Mouse (Mus musculus): ENCODE measurements around the gene Dgki. TPM values are rescaled to one million over a fixed set of nuclear protein-coding genes. Genes with fewer than 3 reads are reported as not detected.

Dgki gene
- polyA plus RNA-seq, 1 experiment = not detected

- TF ChIP-seq GATA1 (IDR thresholded peaks at IDR 0.05; ENCODE audit: low read length) = no peak
Measured at GRCm38 (mm10) chr6:37268589-37268988, 31.4 kb downstream of the Dgki start.

DNA sequence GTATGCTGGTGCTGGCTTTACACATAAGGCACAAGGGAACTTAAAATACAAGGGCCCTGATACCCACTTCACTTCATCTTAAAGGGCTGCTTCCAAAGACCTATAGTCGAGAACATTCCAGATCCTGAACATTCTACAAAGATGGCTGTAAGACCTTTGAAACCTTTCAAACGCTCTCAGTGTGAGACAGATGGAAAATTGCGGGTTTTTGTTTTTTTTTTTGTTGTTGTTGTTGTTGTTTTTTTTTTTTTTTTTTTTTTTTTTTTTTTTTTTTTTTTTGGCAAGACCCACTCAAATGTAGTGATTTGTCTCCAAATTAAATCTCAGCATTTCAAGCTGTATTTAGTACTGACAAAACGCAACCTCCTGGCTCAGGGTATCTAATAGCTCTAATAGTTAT, 32.0 kb downstream of the Dgki start:
- TF ChIP-seq GATA1 (IDR thresholded peaks at IDR 0.05; ENCODE audit: low read length) = no peak

DNA sequence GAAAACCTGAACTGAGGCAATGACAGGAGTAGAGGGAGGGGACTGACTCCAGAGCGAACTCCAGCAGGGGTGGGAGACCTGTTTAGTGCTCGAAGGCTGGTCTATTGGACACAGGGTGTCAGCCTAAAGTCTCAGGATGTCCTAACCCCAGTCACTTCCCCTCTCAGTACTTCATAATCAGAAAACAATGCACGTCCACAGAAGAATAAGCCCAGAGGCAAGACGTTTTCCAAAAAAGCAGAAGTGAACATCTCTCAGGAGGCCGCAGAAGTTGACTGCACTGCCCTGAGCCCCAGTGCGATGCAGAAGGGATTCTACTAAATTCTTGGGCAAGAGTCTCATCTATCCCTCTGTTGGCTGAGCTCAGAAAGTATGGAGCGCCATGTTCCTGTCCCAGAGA, 37.5 kb downstream of the Dgki start:
- no peak for TF ChIP-seq GATA1 (IDR thresholded peaks at IDR 0.05; ENCODE audit: low read length)

DNA sequence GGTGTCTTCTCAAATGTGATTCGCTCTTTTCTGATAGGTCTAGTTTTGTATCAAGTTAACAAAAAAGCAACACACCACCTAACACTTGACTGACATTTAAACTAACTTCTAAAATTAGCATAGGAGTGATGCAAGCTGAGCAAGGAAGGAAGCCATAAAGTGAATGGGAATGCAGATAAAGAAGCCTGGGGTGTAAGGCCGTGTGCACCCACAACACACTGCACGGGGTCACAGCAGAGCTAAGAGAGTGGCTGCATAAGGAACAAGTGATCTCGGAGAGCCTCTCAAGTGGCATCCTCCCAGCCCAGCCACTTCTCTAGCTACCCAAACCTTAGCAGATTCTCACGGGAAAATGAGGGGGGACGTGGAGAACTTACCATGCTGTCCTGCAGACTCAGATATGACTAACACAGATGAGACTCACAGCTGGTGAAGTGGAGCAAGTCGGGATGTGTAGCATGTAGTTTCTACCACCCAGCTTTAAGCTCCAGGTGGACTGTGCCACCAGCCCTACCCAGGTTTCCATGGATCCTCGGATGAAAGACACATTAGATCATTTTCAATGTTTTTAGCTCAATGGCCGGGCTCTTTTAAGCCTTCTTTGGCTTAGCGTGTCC, 38.6 kb downstream of the Dgki start:
- TF ChIP-seq GATA1 (IDR thresholded peaks at IDR 0.05; ENCODE audit: low read length) = no peak

GRCm38 (mm10) chr6:37258662-37259061, 41.3 kb downstream of the Dgki start:
- no peak for TF ChIP-seq GATA1 (IDR thresholded peaks at IDR 0.05; ENCODE audit: low read length)

DNA sequence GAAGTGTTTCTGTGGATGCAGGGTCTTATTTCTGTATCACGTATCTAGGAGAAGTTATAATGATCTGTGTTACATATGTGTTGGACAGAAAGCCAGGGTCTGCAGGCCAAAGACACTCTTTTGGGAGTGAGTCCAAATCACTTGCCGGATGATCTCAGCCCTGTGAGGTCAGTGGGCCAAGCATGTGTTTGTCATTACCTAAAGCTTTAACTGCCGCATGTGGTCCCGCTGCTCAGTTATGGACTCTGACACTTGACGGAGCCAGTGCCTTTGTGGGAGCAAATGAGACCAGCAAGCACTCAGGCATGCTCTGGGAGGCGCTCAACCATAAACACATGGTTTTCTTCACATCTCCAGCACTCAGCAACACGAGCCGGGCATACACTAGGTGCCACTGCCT, 45.8 kb downstream of the Dgki start:
- no peak for TF ChIP-seq GATA1 (IDR thresholded peaks at IDR 0.05; ENCODE audit: low read length)

- TF ChIP-seq GATA1 (IDR thresholded peaks at IDR 0.05; ENCODE audit: low read length) = no peak
Measured at GRCm38 (mm10) chr6:37252536-37252935, 47.4 kb downstream of the Dgki start.

GRCm38 (mm10) chr6:37250671-37251070, 49.3 kb downstream of the Dgki start:
- TF ChIP-seq GATA1 (IDR thresholded peaks at IDR 0.05; ENCODE audit: low read length) = no peak

DNA sequence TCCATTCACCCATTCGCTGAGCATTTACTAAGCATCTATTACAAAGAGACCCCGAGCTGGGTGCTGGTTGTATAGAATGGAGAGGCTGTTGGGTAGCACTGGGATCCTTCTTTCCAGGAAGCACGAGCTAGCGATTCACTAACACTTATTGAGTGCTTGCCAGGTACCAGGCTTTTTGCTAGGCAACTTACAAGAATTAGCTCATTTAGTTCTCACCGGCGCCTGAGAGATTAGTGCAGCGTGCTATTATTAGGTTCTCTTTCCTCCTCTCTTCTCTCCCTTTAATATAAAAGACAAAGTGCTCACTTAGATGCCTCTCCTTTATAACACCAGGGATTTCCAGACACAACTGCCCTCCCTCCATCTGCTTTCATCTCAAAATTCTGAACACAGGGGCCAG, 54.2 kb downstream of the Dgki start:
- no peak for TF ChIP-seq GATA1 (IDR thresholded peaks at IDR 0.05; ENCODE audit: low read length)

GRCm38 (mm10) chr6:37244074-37244473, 55.9 kb downstream of the Dgki start:
- TF ChIP-seq GATA1 (IDR thresholded peaks at IDR 0.05; ENCODE audit: low read length) = no peak

GRCm38 (mm10) chr6:37242769-37243121, 57.2 kb downstream of the Dgki start:
- TF ChIP-seq GATA1 (IDR thresholded peaks at IDR 0.05; ENCODE audit: low read length) = no peak

GRCm38 (mm10) chr6:37242100-37242768, 57.8 kb downstream of the Dgki start:
- no peak for TF ChIP-seq GATA1 (IDR thresholded peaks at IDR 0.05; ENCODE audit: low read length)

- TF ChIP-seq GATA1 (IDR thresholded peaks at IDR 0.05; ENCODE audit: low read length) = no peak
Measured at GRCm38 (mm10) chr6:37241434-37241833, 58.5 kb downstream of the Dgki start.

DNA sequence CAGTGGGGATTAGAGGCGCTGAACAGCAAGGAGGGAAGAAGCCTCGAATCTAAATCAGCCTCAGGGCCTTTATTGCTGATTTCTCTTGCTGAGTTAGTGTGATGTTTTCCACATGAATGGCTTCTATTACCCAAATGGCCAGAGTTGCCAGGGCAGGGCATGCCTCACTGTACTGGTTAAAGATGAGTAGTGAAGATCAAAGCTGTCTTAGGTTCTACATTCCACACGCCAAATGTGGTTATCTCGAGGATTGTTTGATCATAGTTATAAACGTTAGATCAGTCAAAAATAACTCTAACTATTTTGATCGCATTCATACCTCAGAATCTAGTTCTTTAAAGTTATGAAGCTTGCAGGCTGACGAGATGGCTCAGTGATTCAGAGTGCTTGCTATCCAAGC, 59.8 kb downstream of the Dgki start:
- TF ChIP-seq GATA1 (IDR thresholded peaks at IDR 0.05; ENCODE audit: low read length) = no peak

DNA sequence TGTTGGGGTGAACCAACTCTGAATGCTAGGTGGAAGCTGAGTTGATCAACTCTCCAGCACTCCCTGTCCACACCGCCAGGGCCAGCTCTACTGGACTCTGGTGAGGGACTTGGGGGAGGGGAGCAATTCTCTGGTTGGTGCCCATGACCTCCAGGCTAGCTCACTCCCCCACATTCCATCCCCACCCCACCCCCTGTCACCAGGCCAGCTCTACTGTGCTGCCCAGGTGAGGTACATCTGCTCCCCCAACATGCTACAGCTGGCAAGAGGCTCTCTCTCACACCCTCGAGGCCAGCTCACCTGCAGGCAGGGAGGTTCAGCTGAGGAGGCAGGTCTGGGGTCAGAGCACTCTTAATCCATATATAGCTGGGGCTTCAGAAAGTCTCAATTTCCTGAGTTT, 63.1 kb downstream of the Dgki start:
- TF ChIP-seq GATA1 (IDR thresholded peaks at IDR 0.05; ENCODE audit: low read length) = no peak

- TF ChIP-seq GATA1 (IDR thresholded peaks at IDR 0.05; ENCODE audit: low read length) = no peak
Measured at GRCm38 (mm10) chr6:37231148-37231547, 68.8 kb downstream of the Dgki start.

DNA sequence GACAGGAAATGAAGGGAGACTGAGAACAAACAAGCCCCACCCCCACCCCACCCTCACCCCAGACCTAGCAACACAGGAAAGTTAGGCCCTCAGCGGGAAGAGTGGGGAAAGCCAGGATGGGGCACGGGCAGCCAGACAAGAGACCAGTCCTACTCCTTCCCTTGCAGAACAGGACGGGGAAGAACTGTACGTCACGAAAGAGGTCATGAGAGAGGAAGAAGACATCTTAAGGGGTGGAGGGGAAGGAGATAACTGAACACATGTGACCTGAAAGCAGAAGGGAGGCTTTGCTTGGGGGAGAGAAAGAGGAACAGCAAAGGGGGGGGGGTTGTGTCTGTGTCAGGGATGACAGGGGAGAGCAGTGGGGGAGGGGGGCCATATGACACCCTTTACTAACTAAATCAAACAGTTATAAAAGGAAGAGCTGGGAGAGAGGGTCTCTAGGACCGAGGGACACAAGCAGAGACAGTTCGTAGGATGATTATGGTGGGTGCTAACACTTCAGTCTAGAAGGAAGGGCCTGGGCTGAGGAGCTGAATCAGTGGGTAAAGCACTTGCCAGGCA, 77.0 kb downstream of the Dgki start:
- no peak for TF ChIP-seq GATA1 (IDR thresholded peaks at IDR 0.05; ENCODE audit: low read length)

Data from G1E-ER4 (cell line).